Mouse (Mus musculus): ENCODE results near the gene Aff4. TPM values are rescaled to one million over a fixed set of nuclear protein-coding genes. Genes with fewer than 3 reads are reported as not detected.
"Not testable (repeated sequence)": the region's sequence is repeated elsewhere in the genome, so short reads cannot be mapped to it uniquely, and the experiment has no call there.

The Aff4 gene
- polyA plus RNA-seq (2015; fragmentation: Nextera tagmentation; extraction: Ambion mirVana): 71.5 and 73.4 TPM in 2 replicates

DNA sequence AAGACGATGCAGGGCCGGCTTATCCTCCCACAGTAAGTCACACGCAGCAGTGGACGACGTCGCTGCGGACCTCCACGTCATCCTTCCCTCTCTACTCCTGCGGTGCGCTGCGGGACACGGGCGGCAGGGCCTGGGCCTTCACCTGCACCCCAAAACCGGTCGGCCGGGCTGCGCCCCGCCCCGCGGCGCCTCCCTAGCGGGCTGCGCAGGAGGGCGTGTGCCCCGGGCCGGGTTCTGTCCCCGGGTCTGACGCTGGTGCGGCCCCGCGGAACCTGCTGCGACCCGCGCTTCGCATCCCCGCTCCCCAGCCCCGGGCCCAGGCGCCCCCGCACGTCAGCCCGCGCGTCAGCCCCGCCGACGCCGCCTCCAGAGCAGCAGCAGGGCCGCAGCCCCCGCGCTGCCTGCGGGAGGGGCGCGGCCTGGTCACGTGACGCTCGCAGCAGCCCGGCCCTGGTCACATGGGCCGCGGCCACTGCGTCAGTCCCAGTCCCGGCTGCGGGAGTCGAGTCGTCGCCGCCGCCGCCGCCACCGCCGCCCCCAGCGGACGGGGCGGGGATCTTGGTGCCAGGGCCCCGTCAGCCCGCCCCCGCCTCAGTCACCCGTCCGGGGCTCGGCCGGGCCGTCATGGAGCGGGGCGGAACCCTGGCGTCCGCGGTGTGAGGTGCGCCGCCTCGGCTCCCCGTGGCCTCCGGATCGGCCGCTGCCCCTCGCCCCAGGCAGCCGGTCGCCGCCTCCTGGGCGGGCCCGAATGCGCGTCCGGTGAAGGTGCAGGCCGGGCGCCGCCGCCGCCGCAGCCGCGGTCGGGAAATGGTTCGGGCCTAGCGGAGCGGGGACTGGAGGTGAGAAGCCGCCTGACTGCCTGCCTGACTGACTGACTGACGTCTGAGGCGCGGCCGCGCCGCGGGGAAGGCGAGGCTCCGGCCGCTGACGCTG is at the start of gene Aff4:
Gene Aff4 (plus strand): TSS at position 543 of the 933 bp plus-strand sequence.
- peak within 1 kb of the TSS; percentile 82 for H3K4me2 ChIP-seq
- H3K4me3 ChIP-seq: peak within 1 kb of the TSS; percentile 90
- no peaks in the 10 kb centered on the region for H3K9me3 ChIP-seq
- H3K9ac ChIP-seq: peak within 1 kb of the TSS; percentile 98
- H3K4me1 ChIP-seq (replicated peaks): peaks cover 16% of the 10 kb centered on the region
- H3K36me3 ChIP-seq: no peaks in the 10 kb centered on the region
- H3K27me3 ChIP-seq: no peaks in the 10 kb centered on the region
- WGBS: under 1% methylated on average over 116 of the region's 127 CpGs
- H3K27ac ChIP-seq: peak within 1 kb of the TSS; percentile 99
- ATAC-seq (ENCODE audit: low FRiP score): peak; percentile 96

DNA sequence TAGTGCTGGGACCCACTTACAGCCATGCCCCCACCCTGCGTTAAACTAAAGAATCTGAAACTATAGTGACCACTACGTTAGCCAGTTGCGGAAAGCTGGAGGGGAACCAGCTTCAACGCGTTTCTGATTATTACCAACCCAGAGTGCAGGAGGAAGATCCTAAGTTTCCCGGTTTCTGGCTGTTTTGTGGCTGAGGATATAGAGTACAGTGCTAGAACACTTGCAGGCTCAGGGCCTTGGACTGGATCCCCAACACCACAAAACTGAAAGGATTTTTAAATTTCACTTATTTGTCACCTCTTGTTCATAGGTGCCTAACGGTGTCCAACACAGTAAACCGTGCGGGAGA is 49.5 kb upstream of the Aff4 start:
- Histone ChIP-seq H3K4me2 (peak overlapping the region; percentile 75), H3K36me3 (no peaks in the 10 kb centered on the region), H3K4me1 (replicated peaks) (peaks cover 35% of the 10 kb centered on the region), H3K27ac (peak overlapping the region; percentile 95), H3K27me3 (no peaks in the 10 kb centered on the region), H3K9ac (peak overlapping the region; percentile 69), H3K9me3 (no peaks in the 10 kb centered on the region), H3K4me3 (peak overlapping the region; percentile 98)
- WGBS: 66% methylated on average over 9 of the region's 9 CpGs
- ATAC-seq (ENCODE audit: low FRiP score): no peak

GRCm38 (mm10) chr11:53304044-53304840 is 46.4 kb upstream of the Aff4 start:
- ATAC-seq (ENCODE audit: low FRiP score): no peak
- Histone ChIP-seq H3K36me3 (no peaks in the 10 kb centered on the region), H3K4me2 (no peak overlapping the region), H3K9me3 (no peaks in the 10 kb centered on the region), H3K4me1 (replicated peaks) (peaks cover 11% of the 10 kb centered on the region), H3K9ac (no peak overlapping the region), H3K27ac (no peak overlapping the region), H3K27me3 (no peaks in the 10 kb centered on the region), H3K4me3 (no peak overlapping the region)
- WGBS: 84% methylated on average over 14 of the region's 14 CpGs

- Histone ChIP-seq H3K36me3 (no peaks in the 10 kb centered on the region), H3K4me2 (no peak overlapping the region), H3K9me3 (no peaks in the 10 kb centered on the region), H3K27me3 (no peaks in the 10 kb centered on the region), H3K4me3 (no peak overlapping the region), H3K27ac (no peak overlapping the region), H3K9ac (no peak overlapping the region), H3K4me1 (replicated peaks) (no peaks in the 10 kb centered on the region)
- ATAC-seq (ENCODE audit: low FRiP score): no peak
- 95% methylated on average over 2 of the region's 2 CpGs for WGBS
These were observed 43.7 kb upstream of the Aff4 start for GRCm38 (mm10) chr11:53306965-53307364.

DNA sequence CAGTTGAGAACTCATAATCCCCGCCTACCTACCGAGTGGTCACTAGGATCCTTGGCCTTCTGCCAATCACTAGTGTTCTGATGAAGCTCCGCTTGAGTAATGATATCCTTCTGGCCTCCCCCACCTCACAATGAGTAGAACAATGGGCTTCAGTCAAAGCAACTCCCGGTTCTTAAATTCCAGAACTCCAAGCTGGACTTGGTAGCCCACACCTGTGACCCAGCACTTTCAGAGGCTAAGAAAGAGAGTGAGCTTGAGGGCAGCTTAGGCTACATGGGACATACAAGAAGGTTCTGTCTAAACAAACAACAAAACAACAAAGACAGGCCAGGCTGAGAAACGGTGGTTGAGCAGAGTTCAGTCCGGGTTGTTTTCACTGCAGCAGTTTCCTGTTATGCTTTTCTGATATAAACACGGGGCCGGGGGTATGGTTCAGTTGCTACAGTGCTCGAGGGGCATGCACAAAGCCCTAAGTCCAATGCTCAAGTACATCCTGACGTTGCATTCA is 43.0 kb upstream of the Aff4 start:
- Histone ChIP-seq H3K4me2 (no peak overlapping the region), H3K27me3 (no peaks in the 10 kb centered on the region), H3K4me3 (no peak overlapping the region), H3K27ac (no peak overlapping the region), H3K36me3 (no peaks in the 10 kb centered on the region), H3K4me1 (replicated peaks) (no peaks in the 10 kb centered on the region), H3K9me3 (no peaks in the 10 kb centered on the region), H3K9ac (no peak overlapping the region)
- WGBS: 67% methylated on average over 10 of the region's 10 CpGs
- ATAC-seq (ENCODE audit: low FRiP score): no peak

DNA sequence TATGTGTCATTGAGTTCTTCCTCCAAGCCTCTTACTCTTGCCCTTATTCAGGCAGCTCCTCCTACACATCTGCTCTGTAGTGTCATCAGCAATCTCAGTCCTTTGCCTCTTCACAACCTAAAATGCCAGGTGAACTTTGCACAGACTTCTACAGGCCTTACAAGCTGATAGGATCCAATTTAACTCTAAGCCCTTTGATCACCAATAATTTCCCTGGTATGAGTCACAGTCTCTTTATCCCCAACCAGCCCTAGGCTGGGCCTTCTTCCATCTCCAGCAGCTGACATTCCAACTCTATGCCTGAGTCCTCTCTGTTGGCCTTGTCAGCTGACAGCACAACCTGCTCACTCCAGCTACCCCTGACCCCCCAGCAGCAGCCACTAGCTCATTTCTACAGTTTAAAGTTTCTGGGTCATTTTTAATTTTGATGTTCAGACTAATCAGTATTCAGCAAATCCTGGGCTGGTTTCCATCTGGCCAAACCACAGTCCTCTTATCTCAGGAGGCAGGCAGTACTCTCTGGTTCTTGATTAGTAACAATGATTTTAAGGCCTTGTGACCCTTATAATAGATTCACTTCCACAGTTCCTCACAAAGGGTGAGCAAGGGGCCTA is 42.3 kb upstream of the Aff4 start:
- no peak overlapping the region for H3K4me3 ChIP-seq

DNA sequence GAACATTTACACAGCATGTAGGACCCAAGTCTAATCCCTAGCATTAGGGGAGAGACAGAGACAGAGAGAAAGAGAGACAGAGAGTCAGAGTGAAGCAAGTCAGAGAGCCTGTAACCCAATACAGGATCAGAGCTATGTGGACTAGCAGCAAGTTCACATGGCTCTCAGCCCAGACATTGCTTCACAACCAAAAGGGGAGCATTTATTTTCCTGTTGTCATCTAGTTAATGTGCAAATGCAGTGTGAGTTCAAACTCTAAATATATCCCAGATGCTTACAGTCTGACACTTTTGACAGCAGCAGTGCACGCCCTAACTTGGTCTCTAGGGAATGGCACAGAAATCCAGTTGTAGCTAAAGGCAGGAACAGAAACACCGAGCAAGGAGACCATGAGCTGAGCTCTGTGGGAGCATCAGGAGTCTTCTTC is 41.7 kb upstream of the Aff4 start:
- H3K4me2 ChIP-seq: no peak overlapping the region
- H3K9ac ChIP-seq: no peak overlapping the region
- WGBS: 73% methylated on average over 2 of the region's 2 CpGs
- ATAC-seq (ENCODE audit: low FRiP score): no peak
- H3K4me1 ChIP-seq (replicated peaks): no peaks in the 10 kb centered on the region
- H3K27me3 ChIP-seq: no peaks in the 10 kb centered on the region
- no peaks in the 10 kb centered on the region for H3K36me3 ChIP-seq
- no peak overlapping the region for H3K4me3 ChIP-seq
- no peaks in the 10 kb centered on the region for H3K9me3 ChIP-seq
- no peak overlapping the region for H3K27ac ChIP-seq

More for the DNA sequence above, 42.3 kb upstream of the Aff4 start:
- no peaks in the 10 kb centered on the region for H3K36me3 ChIP-seq
- no peak overlapping the region for H3K9ac ChIP-seq
- H3K4me1 ChIP-seq (replicated peaks): no peaks in the 10 kb centered on the region
- H3K27ac ChIP-seq: no peak overlapping the region
- ATAC-seq (ENCODE audit: low FRiP score): no peak
- no peaks in the 10 kb centered on the region for H3K9me3 ChIP-seq
- H3K27me3 ChIP-seq: no peaks in the 10 kb centered on the region
- H3K4me2 ChIP-seq: no peak overlapping the region

GRCm38 (mm10) chr11:53311385-53311784 is 39.2 kb upstream of the Aff4 start:
- Histone ChIP-seq H3K4me1 (replicated peaks) (no peaks in the 10 kb centered on the region), H3K9ac (no peak overlapping the region)

DNA sequence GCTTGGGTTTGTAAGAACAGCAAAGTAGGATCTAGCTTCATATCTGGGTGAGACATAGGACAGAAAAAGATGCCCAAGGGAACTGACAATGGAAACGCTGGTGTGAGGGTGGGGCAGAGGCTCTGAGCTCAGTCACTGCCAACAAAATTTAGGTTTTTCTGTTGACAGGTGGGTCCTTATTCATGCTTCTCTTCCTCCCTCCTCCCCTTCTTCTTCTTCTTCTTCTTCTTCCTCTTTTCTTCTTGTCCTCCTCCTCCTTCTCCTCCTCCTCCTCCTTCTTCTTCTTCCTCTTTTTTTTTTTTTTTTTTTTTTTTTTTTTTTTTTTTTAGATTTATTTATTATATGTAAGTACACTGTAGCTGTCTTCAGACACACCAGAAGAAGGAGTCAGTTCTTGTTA is 37.8 kb upstream of the Aff4 start:
- not testable (repeated sequence) for H3K27me3 ChIP-seq; H3K4me1 ChIP-seq (replicated peaks); H3K4me2 ChIP-seq; H3K36me3 ChIP-seq; H3K9ac ChIP-seq; H3K9me3 ChIP-seq; H3K4me3 ChIP-seq; ATAC-seq (ENCODE audit: low FRiP score); H3K27ac ChIP-seq
- WGBS: 74% methylated on average over 1 of the region's 1 CpGs

More at GRCm38 (mm10) chr11:53311385-53311784, 39.2 kb upstream of the Aff4 start:
- no peak for ATAC-seq (ENCODE audit: low FRiP score)
- no peaks in the 10 kb centered on the region for H3K9me3 ChIP-seq
- H3K36me3 ChIP-seq: no peaks in the 10 kb centered on the region
- H3K4me3 ChIP-seq: no peak overlapping the region
- WGBS: 61% methylated on average over 1 of the region's 1 CpGs
- H3K4me2 ChIP-seq: no peak overlapping the region
- H3K27me3 ChIP-seq: no peaks in the 10 kb centered on the region
- no peak overlapping the region for H3K27ac ChIP-seq

DNA sequence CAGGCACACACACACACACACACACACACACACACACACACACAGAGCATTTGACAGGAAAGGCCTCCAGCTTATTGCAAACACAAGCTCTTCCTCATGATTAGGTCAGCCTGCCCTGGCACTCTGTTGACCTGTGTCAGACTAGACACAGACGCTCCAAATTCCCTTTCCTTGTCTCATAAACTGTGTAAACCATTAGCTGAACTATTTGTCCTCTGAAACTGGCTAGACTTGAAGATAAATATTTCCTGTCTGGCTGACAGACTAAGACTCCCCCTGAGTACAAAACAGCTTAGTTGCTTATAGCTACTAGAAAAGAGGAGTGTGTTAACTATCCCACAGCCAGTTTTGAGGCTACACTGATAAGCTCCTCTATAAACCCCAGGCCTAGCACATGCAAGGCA is 35.9 kb upstream of the Aff4 start:
- H3K27ac ChIP-seq: no peak overlapping the region
- ATAC-seq (ENCODE audit: low FRiP score): no peak
- no peaks in the 10 kb centered on the region for H3K9me3 ChIP-seq
- H3K9ac ChIP-seq: no peak overlapping the region
- no peaks in the 10 kb centered on the region for H3K36me3 ChIP-seq
- 80% methylated on average over 1 of the region's 1 CpGs for WGBS
- H3K4me3 ChIP-seq: no peak overlapping the region
- H3K27me3 ChIP-seq: no peaks in the 10 kb centered on the region
- H3K4me1 ChIP-seq (replicated peaks): no peaks in the 10 kb centered on the region
- H3K4me2 ChIP-seq: no peak overlapping the region

DNA sequence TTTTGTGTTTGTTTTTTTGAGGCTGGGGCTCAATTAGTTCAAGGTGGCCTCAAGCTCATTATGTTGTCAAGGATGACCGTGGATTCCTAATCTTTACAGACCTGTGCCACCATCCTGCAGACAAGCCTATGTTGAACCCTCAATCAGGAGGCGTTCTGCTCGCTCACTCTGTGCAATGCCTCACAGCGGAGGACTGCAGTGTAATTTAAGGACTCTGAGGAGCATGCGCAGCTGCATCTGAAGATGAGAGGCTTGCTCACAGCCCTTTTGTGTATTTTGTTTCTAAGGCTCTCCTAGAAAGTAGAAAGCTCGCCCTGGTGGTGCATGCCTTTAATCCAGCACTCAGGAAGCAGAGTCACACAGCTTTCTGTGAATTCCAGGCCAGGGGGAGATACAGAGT is 33.6 kb upstream of the Aff4 start:
- no peak overlapping the region for H3K4me3 ChIP-seq
- H3K9me3 ChIP-seq: no peaks in the 10 kb centered on the region
- WGBS: 68% methylated on average over 6 of the region's 6 CpGs
- no peaks in the 10 kb centered on the region for H3K36me3 ChIP-seq
- no peak overlapping the region for H3K9ac ChIP-seq
- no peak for ATAC-seq (ENCODE audit: low FRiP score)
- no peaks in the 10 kb centered on the region for H3K27me3 ChIP-seq
- H3K4me1 ChIP-seq (replicated peaks): no peaks in the 10 kb centered on the region
- H3K4me2 ChIP-seq: no peak overlapping the region
- H3K27ac ChIP-seq: no peak overlapping the region

DNA sequence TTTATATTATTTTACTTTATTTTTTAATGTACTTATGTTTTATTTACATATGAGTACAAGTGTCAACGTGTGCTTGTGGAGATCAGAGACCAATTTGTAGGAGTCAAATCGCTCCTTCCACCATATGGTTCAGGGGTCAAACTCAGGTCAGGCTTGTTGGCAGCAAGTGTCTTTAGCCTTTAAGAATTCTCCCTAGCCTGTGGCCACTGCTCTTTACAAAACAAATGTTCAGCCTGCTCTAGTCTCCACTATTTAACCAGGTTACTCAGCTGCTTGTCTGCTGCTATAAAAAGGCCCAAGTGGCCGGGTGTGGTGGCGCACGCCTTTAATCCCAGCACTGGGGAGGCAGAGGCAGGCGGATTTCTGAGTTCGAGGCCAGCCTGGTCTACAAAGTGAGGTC is 32.6 kb upstream of the Aff4 start:
- Histone ChIP-seq H3K4me2 (no peak overlapping the region), H3K4me1 (replicated peaks) (no peaks in the 10 kb centered on the region), H3K9me3 (no peaks in the 10 kb centered on the region), H3K4me3 (no peak overlapping the region), H3K27me3 (no peaks in the 10 kb centered on the region), H3K36me3 (no peaks in the 10 kb centered on the region), H3K27ac (no peak overlapping the region), H3K9ac (no peak overlapping the region)
- ATAC-seq (ENCODE audit: low FRiP score): no peak
- WGBS: 82% methylated on average over 7 of the region's 7 CpGs
